In genomic region chr6:30893081-30893480, GRCm38 (mm10) we compare ENCODE assay signal across 37 mouse cellular contexts. TPM values are rescaled to one million over a fixed set of nuclear protein-coding genes. Genes with fewer than 3 reads are reported as not detected.
A peak's percentile ranks its signal among the peaks of the same experiment; 100 is the strongest.
DNase-seq lines count a peak whose midpoint lies in the region; ATAC-seq lines count a peak whose summit lies in the region.
"Had no signal": no experiment of that assay in that cellular context is flagged by ENCODE, and none has a peak within 500 bp of the region (broad histone marks: within the 10 kb centered on the region; RNA-seq: fewer than 3 reads in every experiment).

No protein-coding gene starts in this region.

- no peak overlapping the region for H3K9ac ChIP-seq in embryonic facial prominence, embryonic 11.5 days (replicated peaks; ENCODE audit: low read length)
- H3K9ac ChIP-seq: embryonic facial prominence, embryonic 13.5 days; hindbrain, embryonic 15.5 days had no signal

- H3K27ac ChIP-seq in embryonic facial prominence, embryonic 11.5 days (replicated peaks; ENCODE audit: low read depth, low read length), result no peak overlapping the region
- no peak overlapping the region for H3K27ac ChIP-seq in embryonic facial prominence, embryonic 10.5 days (replicated peaks)
- H3K27ac ChIP-seq: embryonic facial prominence, embryonic 13.5 days; gastrocnemius, adult 2 months; hindbrain, embryonic 10.5 days; hindbrain, embryonic 15.5 days; layer of hippocampus, adult 2 months had no signal

- no peak overlapping the region for H3K4me2 ChIP-seq in embryonic facial prominence, embryonic 11.5 days (ENCODE audit: low read depth, low read length)
- H3K4me2 ChIP-seq: embryonic facial prominence, embryonic 13.5 days; hindbrain, embryonic 15.5 days; midbrain, embryonic 11.5 days had no signal

- DNase-seq in embryonic facial prominence, embryonic 11.5 days (ENCODE audit: low spot score), result peak; percentile 37
- DNase-seq in embryonic facial prominence, embryonic 10.5 days (ENCODE audit: low spot score), result no peak
- peak; percentile 3 to 36 for DNase-seq in urinary bladder, postnatal 36 days (ENCODE audit: low spot score in 2 of 2)
- DNase-seq in urinary bladder, postnatal 4 days (ENCODE audit: low spot score in 2 of 2), result no peak
- DNase-seq in lung, postnatal 14 days, result peak; percentile 5
- DNase-seq in layer of hippocampus, postnatal 14 days (ENCODE audit: low spot score in 2 of 2), result no peak
- DNase-seq in cerebellum, postnatal 36 days, result no peak
- DNase-seq: adrenal gland, postnatal 36 days; cerebellum, adult 18-20 months; cerebellum, postnatal 10 days; gastrocnemius, adult 2 months; heart, postnatal 14 days; kidney, adult 11 months; kidney, postnatal 36 days; layer of hippocampus, postnatal 36 days; right cerebral cortex, adult 18-20 months; spleen, adult 18-20 months; thymus, adult 2 months; thymus, postnatal 36 days had no signal

- H3K4me3 ChIP-seq in embryonic facial prominence, embryonic 11.5 days (ENCODE audit: low read depth, low read length), result no peak overlapping the region
- no peak overlapping the region for H3K4me3 ChIP-seq in embryonic facial prominence, embryonic 10.5 days
- H3K4me3 ChIP-seq: embryonic facial prominence, embryonic 13.5 days; erythroblast, embryonic 14.5 days; gastrocnemius, adult 2 months; hindbrain, embryonic 10.5 days; hindbrain, embryonic 15.5 days; layer of hippocampus, adult 2 months had no signal

- no peaks in the 10 kb centered on the region for H3K9me3 ChIP-seq in embryonic facial prominence, embryonic 11.5 days (replicated peaks; ENCODE audit: control insufficient read depth, low read length)
- no peaks in the 10 kb centered on the region for H3K9me3 ChIP-seq in embryonic facial prominence, embryonic 10.5 days
- H3K9me3 ChIP-seq: embryonic facial prominence, embryonic 13.5 days; hindbrain, embryonic 10.5 days; hindbrain, embryonic 15.5 days had no signal

- H3K27me3 ChIP-seq in embryonic facial prominence, embryonic 11.5 days (ENCODE audit: control insufficient read depth, insufficient read depth, low read length), result no peaks in the 10 kb centered on the region
- H3K27me3 ChIP-seq in embryonic facial prominence, embryonic 10.5 days (replicated peaks; ENCODE audit: low read depth, poor library complexity, severe bottlenecking), result no peaks in the 10 kb centered on the region
- H3K27me3 ChIP-seq: embryonic facial prominence, embryonic 13.5 days; hindbrain, embryonic 15.5 days; Patski had no signal

- no peaks in the 10 kb centered on the region for H3K36me3 ChIP-seq in embryonic facial prominence, embryonic 11.5 days (replicated peaks; ENCODE audit: control insufficient read depth, insufficient read depth, low read depth, low read length)
- H3K36me3 ChIP-seq in embryonic facial prominence, embryonic 10.5 days (replicated peaks), result peaks cover 25% of the 10 kb centered on the region
- H3K36me3 ChIP-seq: hindbrain, embryonic 15.5 days had no signal

- no peak for ATAC-seq in embryonic facial prominence, embryonic 11.5 days (replicated peaks; ENCODE audit: insufficient number of reproducible peaks, low FRiP score, low TSS enrichment, low read depth)
- no peak for ATAC-seq in megakaryocyte, adult 5-6 weeks (ENCODE audit: poor library complexity, severe bottlenecking)
- ATAC-seq: forebrain, embryonic 16.5 days; inflammation-experienced regulatory T-cells, adult 6 months; midbrain, embryonic 16.5 days; Patski had no signal

- no peaks in the 10 kb centered on the region for H3K4me1 ChIP-seq in embryonic facial prominence, embryonic 11.5 days (ENCODE audit: control insufficient read depth, insufficient read depth, low read length)
- H3K4me1 ChIP-seq in embryonic facial prominence, embryonic 10.5 days, result peaks cover 18% of the 10 kb centered on the region

- 72% methylated on average over 4 of the region's 4 CpGs for WGBS in embryonic facial prominence, embryonic 11.5 days
- 82% methylated on average over 4 of the region's 4 CpGs for WGBS in embryonic facial prominence, embryonic 10.5 days

RNA-seq across cellular contexts. Expression of gene Copg2, which starts 3.5 kb away (rescaled TPM):
- 33.8 and 35.6 TPM in 2 replicates for polyA plus RNA-seq in embryonic facial prominence, embryonic 11.5 days (2014; fragmentation: Nextera tagmentation; extraction: Ambion mirVana)
- 28.9 and 31.5 TPM in 2 replicates for polyA plus RNA-seq in embryonic facial prominence, embryonic 10.5 days (2016; fragmentation: Nextera tagmentation; extraction: Ambion mirVana)
- 29.1 and 33.8 TPM in 2 replicates for total RNA-seq in megakaryocyte, adult 5-6 weeks (2015)
- total RNA-seq in megakaryocyte, adult 5-6 weeks (2017), result 60.8 and 61.0 TPM in 2 replicates
- 10 to 100 TPM; 61.6 to 68.4 TPM for total RNA-seq in layer of hippocampus, postnatal 14 days (2021)

RNA-seq across cellular contexts. Expression of gene Tsga13, which starts 22.3 kb away (rescaled TPM):
- not detected in 2 replicates for polyA plus RNA-seq in embryonic facial prominence, embryonic 11.5 days (2014; fragmentation: Nextera tagmentation; extraction: Ambion mirVana)
- polyA plus RNA-seq in embryonic facial prominence, embryonic 10.5 days (2016; fragmentation: Nextera tagmentation; extraction: Ambion mirVana), result not detected in 2 replicates
- not detected in 2 replicates for total RNA-seq in megakaryocyte, adult 5-6 weeks (2015)
- total RNA-seq in megakaryocyte, adult 5-6 weeks (2017), result not detected in 2 replicates
- under 1 TPM in 1 of 2 experiments, not detected in 1; 0.58 TPM for total RNA-seq in layer of hippocampus, postnatal 14 days (2021)
- total RNA-seq: adrenal gland, postnatal 36 days; gastrocnemius, adult 2 months; heart, postnatal 14 days; layer of hippocampus, adult 2 months; layer of hippocampus, postnatal 36 days; liver, adult 2 months; megakaryocyte progenitor cell, adult 5-6 weeks; MEL; neutrophil, adult 5-6 weeks had no signal
- polyA plus RNA-seq: embryonic facial prominence, embryonic 13.5 days; erythroblast, embryonic 14.5 days; forebrain, embryonic 11.5 days; hindbrain, embryonic 10.5 days; inflammation-experienced regulatory T-cells, adult 6 months; liver, adult 2 months; liver, embryonic 16.5 days; neural tube, embryonic 11.5 days; Patski; thymus, adult 2 months had no signal

Comparison
In these comparisons a context has a peak if more than half of its experiments do, and no peak if none do; other contexts are left out.
1. DNase-seq: peak in embryonic facial prominence, embryonic 11.5 days (single experiment), urinary bladder, postnatal 36 days (2 of 2) and lung, postnatal 14 days (single experiment); none in embryonic facial prominence, embryonic 10.5 days (single experiment), urinary bladder, postnatal 4 days (0 of 2), layer of hippocampus, postnatal 14 days (0 of 2) and cerebellum, postnatal 36 days (0 of 2).